Mouse (Mus musculus) lung, embryonic 16.5 days (tissue): ENCODE data around the gene Atp5h. TPM values are rescaled to one million over a fixed set of nuclear protein-coding genes. Genes with fewer than 3 reads are reported as not detected.

Experiments
- ATAC-seq: fragments of 200-750 bp; cut with Nextera tagmentation; 2 replicates; pipeline ENCODE4 v1.8.0; 2017; ENCODE audit warnings: low read depth, mild to moderate bottlenecking, moderate library complexity
- H3K27ac ChIP-seq: fragments of 300-500 bp; sonication (generic); 2 replicates; pipeline ENCODE4 v1.5.1; 2014; ENCODE audit warnings: mild to moderate bottlenecking, control low read depth, low read length
- H3K27me3 ChIP-seq: fragments of 300-500 bp; sonication (generic); 2 replicates; pipeline ENCODE4 v1.6.1; 2014; ENCODE audit warnings: low read depth, low read length, mixed read lengths; ENCODE audit not compliant: control insufficient read depth, insufficient read depth
- H3K36me3 ChIP-seq: fragments of 300-500 bp; sonication (generic); 2 replicates; pipeline ENCODE4 v1.6.1; 2014; ENCODE audit warnings: low read length; ENCODE audit not compliant: control insufficient read depth, insufficient read depth
- H3K4me1 ChIP-seq: fragments of 300-500 bp; sonication (generic); replicated peaks from 2 replicates; pipeline ENCODE4 v1.6.1; 2014; ENCODE audit warnings: low read length, mixed read lengths; ENCODE audit not compliant: control insufficient read depth, insufficient read depth
- H3K4me2 ChIP-seq: fragments of 300-500 bp; sonication (generic); 2 replicates; pipeline ENCODE4 v1.6.1; 2014; ENCODE audit warnings: low read depth, low read length, control low read depth
- H3K4me3 ChIP-seq: fragments of 300-500 bp; sonication (generic); 2 replicates; pipeline ENCODE4 v1.5.1; 2014; ENCODE audit warnings: mild to moderate bottlenecking, low read length, control low read depth
- H3K9ac ChIP-seq: fragments of 300-500 bp; sonication (generic); 2 replicates; pipeline ENCODE4 v1.6.1; 2014; ENCODE audit warnings: low read length, control low read depth
- H3K9me3 ChIP-seq: fragments of 300-500 bp; sonication (generic); 2 replicates; pipeline ENCODE4 v1.6.1; 2016; ENCODE audit warnings: low read length; ENCODE audit not compliant: control insufficient read depth
- WGBS: fragments of 180-500 bp; shearing (Covaris S2); extraction: QIAGEN DNeasy Blood & Tissue Kit; methylation state at CpG from one replicate; pipeline ENCODE4 v1.1.7; 2014; 5-methylcytosine and 5-hydroxymethylcytosine counted together
- polyA plus RNA-seq: library from polyadenylated mRNA; unstranded; fragments of >200 nt; fragmentation: Nextera tagmentation; extraction: Ambion mirVana; gene quantifications from 2 replicates; pipeline ENCODE4 v1.2.1, GENCODE M21; 2015

Atp5h gene
- polyA plus RNA-seq, 1 experiment from 2014 or later, result 823 TPM

DNA sequence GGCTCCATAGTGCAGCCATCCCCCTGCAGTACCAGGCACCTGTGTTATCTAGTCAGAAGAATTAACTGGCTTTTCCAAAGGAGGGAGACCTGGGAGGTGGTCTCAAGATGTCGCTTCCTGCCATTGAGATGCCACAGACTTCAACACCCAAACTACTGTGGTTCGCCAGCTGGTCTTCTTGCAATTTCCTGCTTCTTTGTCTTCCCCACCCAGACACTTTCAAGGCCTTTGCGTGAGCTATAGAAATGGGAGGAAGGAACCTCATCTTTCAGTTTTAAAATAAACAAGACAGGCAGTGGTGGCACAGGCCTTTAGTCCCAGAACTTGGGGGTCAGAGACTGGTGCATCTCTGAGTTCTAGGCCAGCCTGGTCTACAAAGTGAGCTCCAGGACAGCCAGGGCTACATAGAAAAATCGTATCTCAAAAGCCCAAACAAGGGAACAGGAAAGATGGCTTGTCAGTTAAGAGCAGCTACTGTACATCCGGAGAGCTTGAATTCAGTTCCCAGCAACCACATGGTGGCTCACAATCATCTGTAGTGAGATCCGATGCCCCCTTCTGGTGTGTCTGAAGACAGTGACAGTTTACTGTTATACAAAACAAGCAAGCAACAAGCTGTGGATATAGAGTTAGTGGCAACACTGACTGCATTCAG is 11.4 kb downstream of the Atp5h start:
- H3K9ac ChIP-seq, result no peak overlapping the region
- H3K9me3 ChIP-seq, result no peaks in the 10 kb centered on the region
- 67% methylated on average over 6 of the region's 6 CpGs for WGBS
- H3K4me1 ChIP-seq, result peaks cover 22% of the 10 kb centered on the region
- ATAC-seq, result no peak
- H3K27ac ChIP-seq, result peak overlapping the region; percentile 76
- no peak overlapping the region for H3K4me3 ChIP-seq
- no peak overlapping the region for H3K4me2 ChIP-seq
- peaks cover 16% of the 10 kb centered on the region for H3K36me3 ChIP-seq
- H3K27me3 ChIP-seq, result no peaks in the 10 kb centered on the region

DNA sequence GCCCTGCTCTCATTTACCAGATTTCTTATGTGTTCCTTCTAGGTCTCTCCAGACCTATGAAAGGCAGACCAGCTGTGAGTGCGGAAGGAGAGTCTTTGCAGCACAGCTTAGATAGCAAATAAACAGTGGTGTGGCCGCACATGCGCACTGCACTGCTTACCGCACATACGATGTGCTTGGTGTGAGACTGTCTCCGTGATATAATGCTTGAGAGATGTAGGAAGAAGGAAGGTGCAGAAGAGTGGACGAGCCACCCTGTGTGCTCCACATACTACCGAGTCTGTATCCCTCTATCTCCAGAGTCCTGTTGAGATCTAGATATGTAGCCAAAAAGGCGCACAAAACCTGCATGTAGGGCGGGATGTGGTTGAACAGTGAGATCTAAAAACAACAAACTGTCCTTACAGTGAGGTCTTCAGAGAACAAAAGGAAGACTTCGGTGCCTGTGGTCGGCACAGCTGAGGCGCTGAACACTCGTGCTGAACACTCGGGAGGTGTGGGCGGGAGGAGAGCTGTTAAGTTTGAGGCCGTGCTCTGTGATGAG is 12.8 kb downstream of the Atp5h start:
- Histone ChIP-seq H3K4me3 (no peak overlapping the region), H3K27me3 (no peaks in the 10 kb centered on the region), H3K36me3 (peaks cover 16% of the 10 kb centered on the region), H3K9ac (no peak overlapping the region), H3K9me3 (no peaks in the 10 kb centered on the region), H3K4me1 (peaks cover 18% of the 10 kb centered on the region), H3K4me2 (no peak overlapping the region), H3K27ac (no peak overlapping the region)
- WGBS, result 91% methylated on average over 17 of the region's 17 CpGs
- ATAC-seq, result no peak

DNA sequence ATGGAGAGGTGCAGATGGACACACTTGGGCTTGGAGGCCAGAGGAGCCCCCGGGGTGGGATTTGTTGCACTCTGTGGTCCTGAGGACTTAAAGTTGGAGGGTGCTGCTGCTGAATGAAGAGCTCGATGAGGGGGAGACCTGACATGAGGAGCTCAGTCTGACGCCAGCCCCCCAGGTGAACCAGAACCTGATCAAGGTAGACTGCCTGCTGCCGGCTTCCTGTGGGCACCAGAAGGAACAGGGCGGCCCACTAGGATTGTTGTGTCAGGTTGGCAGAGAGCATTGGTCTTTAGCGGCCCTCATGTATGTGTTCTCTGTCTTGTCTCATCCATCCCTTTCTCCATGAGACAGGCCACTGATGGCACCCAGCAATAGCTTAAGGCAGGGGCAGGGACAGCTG is 14.0 kb downstream of the Atp5h start:
- no peak for ATAC-seq
- Histone ChIP-seq H3K27ac (no peak overlapping the region), H3K9me3 (no peaks in the 10 kb centered on the region), H3K4me2 (no peak overlapping the region), H3K4me1 (peaks cover 10% of the 10 kb centered on the region), H3K9ac (no peak overlapping the region), H3K27me3 (no peaks in the 10 kb centered on the region), H3K36me3 (peaks cover 14% of the 10 kb centered on the region), H3K4me3 (no peak overlapping the region)
- 92% methylated on average over 6 of the region's 6 CpGs for WGBS

GRCm38 (mm10) chr11:115403338-115404124 is 16.2 kb downstream of the Atp5h start, which contains the start of gene Mrpl58:
TSS of gene Mrpl58 (plus strand) at chr11:115403752.
- Histone ChIP-seq H3K4me2 (peak within 1 kb of the TSS; percentile 73), H3K27ac (peak within 1 kb of the TSS; percentile 77), H3K4me3 (peak within 1 kb of the TSS; percentile 68), H3K27me3 (no peaks in the 10 kb centered on the region), H3K9ac (peak within 1 kb of the TSS; percentile 84), H3K9me3 (no peaks in the 10 kb centered on the region), H3K36me3 (peaks cover 7% of the 10 kb centered on the region; the same call in 1 of the 2 replicates), H3K4me1 (peaks cover 10% of the 10 kb centered on the region)
- peak; percentile 92 for ATAC-seq
- 2% methylated on average over 50 of the region's 50 CpGs for WGBS

GRCm38 (mm10) chr11:115400630-115401391 is 19.0 kb downstream of the Atp5h start:
- no peak overlapping the region for H3K4me2 ChIP-seq
- no peak for ATAC-seq
- no peak overlapping the region for H3K9ac ChIP-seq
- H3K27ac ChIP-seq, result no peak overlapping the region
- no peak overlapping the region for H3K4me3 ChIP-seq
- peaks cover 10% of the 10 kb centered on the region for H3K4me1 ChIP-seq
- H3K27me3 ChIP-seq, result no peaks in the 10 kb centered on the region
- WGBS, result 43% methylated on average over 11 of the region's 11 CpGs
- no peaks in the 10 kb centered on the region for H3K9me3 ChIP-seq
- H3K36me3 ChIP-seq, result no peaks in the 10 kb centered on the region

GRCm38 (mm10) chr11:115400126-115400525 is 19.6 kb downstream of the Atp5h start:
- no peak for ATAC-seq
- H3K4me1 ChIP-seq, result peaks cover 10% of the 10 kb centered on the region
- 52% methylated on average over 3 of the region's 3 CpGs for WGBS

DNA sequence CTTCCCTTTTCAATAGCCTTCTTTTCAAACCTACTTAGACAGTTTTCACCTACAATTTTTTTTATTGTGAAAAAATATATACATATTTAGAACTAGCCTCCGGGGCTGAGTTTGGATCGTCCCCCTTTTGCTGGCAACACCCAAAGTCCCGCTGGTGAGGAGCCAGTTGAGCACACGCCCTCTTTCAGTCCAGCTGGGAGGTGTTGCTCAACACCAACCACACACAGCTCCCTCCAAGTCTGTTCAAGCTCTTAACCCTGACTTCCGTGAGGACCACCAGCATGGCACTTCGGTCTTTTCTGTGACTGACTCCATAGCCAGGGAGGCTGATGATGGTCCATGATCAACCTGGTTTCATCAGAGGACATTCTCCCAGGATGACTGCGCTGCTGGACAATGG is 21.7 kb downstream of the Atp5h start:
- Histone ChIP-seq H3K4me2 (no peak overlapping the region), H3K4me1 (no peaks in the 10 kb centered on the region; the same call in 1 of the 2 replicates), H3K36me3 (peaks cover 11% of the 10 kb centered on the region; the same call in 1 of the 2 replicates), H3K27me3 (no peaks in the 10 kb centered on the region), H3K4me3 (no peak overlapping the region), H3K27ac (peak overlapping the region; percentile 4), H3K9me3 (no peaks in the 10 kb centered on the region), H3K9ac (no peak overlapping the region)
- whole genome bisulfite sequencing, result 58% methylated on average over 7 of the region's 7 CpGs
- ATAC-seq, result peak; percentile 87

More at GRCm38 (mm10) chr11:115400126-115400525, 19.6 kb downstream of the Atp5h start:
- no peak overlapping the region for H3K4me3 ChIP-seq
- no peak overlapping the region for H3K9ac ChIP-seq
- no peak overlapping the region for H3K4me2 ChIP-seq
- no peaks in the 10 kb centered on the region for H3K9me3 ChIP-seq
- no peaks in the 10 kb centered on the region for H3K27me3 ChIP-seq
- H3K36me3 ChIP-seq, result 0 out of 2 replicates have a peak, but pooled peaks cover under 1% of the 10 kb centered on the region
- H3K27ac ChIP-seq, result no peak overlapping the region

DNA sequence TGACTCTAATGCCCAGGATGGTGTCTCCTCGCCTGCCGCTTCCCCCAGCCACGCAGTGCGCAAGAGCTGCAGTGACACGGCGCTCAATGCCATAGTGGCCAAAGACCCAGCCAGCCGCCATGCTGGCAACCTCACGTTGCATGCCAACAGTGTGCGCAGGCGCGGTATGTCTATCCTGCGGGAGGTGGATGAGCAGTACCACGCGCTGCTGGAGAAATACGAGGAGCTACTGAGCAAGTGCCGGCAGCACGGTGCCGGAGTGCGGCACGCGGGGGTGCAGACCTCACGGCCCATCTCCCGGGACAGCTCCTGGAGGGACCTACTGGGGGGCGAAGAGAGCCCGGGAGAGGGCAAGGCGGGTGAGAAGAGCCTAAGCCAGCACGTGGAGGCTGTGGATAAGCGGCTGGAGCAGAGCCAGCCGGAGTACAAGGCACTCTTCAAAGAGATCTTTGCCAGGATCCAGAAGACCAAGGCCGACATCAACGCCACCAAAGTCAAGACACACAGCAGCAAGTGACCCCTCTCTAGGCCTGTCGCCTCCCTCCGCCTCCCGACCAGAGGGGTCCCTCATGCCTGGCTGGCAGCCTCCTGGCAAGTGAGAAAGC is 25.9 kb downstream of the Atp5h start:
- peak overlapping the region; percentile 34; the same call in 1 of the 2 replicates for H3K4me2 ChIP-seq
- H3K9me3 ChIP-seq, result no peaks in the 10 kb centered on the region
- no peak for ATAC-seq
- H3K27me3 ChIP-seq, result no peaks in the 10 kb centered on the region
- H3K27ac ChIP-seq, result no peak overlapping the region
- no peak overlapping the region for H3K9ac ChIP-seq
- 58% methylated on average over 34 of the region's 34 CpGs for WGBS
- peak overlapping the region; percentile 13 for H3K4me3 ChIP-seq
- H3K4me1 ChIP-seq, result no peaks in the 10 kb centered on the region
- peaks cover 29% of the 10 kb centered on the region for H3K36me3 ChIP-seq
